Mouse (Mus musculus) layer of hippocampus, adult 9-11 months (tissue): Measurements from ENCODE around the gene Grxcr1.

Experiments used
- DNase-seq: peaks from one replicate; pipeline ENCODE4 v3.0.0; 2022

Gene Grxcr1

GRCm38 (mm10) chr5:68031744-68032143 is at the start of gene Grxcr1:
Grxcr1 (plus strand) TSS chr5:68031835.
- no peak for DNase-seq

- DNase-seq = no peak
Observed at GRCm38 (mm10) chr5:67981946-67982526, 49.6 kb upstream of the Grxcr1 start.

- no peak for DNase-seq
Observed at GRCm38 (mm10) chr5:67990426-67990825, 41.2 kb upstream of the Grxcr1 start.

- DNase-seq = peak; percentile 51
Observed at GRCm38 (mm10) chr5:68002611-68003010, 29.0 kb upstream of the Grxcr1 start.

- no peak for DNase-seq
Observed at GRCm38 (mm10) chr5:68003904-68004303, 27.7 kb upstream of the Grxcr1 start.

GRCm38 (mm10) chr5:68004419-68004818 is 27.2 kb upstream of the Grxcr1 start:
- DNase-seq = no peak

- no peak for DNase-seq
Observed at GRCm38 (mm10) chr5:68007074-68007473, 24.6 kb upstream of the Grxcr1 start.

GRCm38 (mm10) chr5:68011569-68011968 is 20.1 kb upstream of the Grxcr1 start:
- no peak for DNase-seq

- DNase-seq = peak; percentile 70
Observed at GRCm38 (mm10) chr5:68012618-68013017, 19.0 kb upstream of the Grxcr1 start.

- DNase-seq = no peak
Observed at GRCm38 (mm10) chr5:68020870-68021269, 10.8 kb upstream of the Grxcr1 start.

- no peak for DNase-seq
Observed at GRCm38 (mm10) chr5:68026658-68027422, 4.8 kb upstream of the Grxcr1 start.

GRCm38 (mm10) chr5:68027474-68027873 is 4.2 kb upstream of the Grxcr1 start:
- DNase-seq = no peak

- no peak for DNase-seq
Observed at GRCm38 (mm10) chr5:68033345-68033744, 1.7 kb downstream of the Grxcr1 start.

- DNase-seq = no peak
Observed at GRCm38 (mm10) chr5:68039077-68039476, 7.4 kb downstream of the Grxcr1 start.

- no peak for DNase-seq
Observed at GRCm38 (mm10) chr5:68043339-68043738, 11.7 kb downstream of the Grxcr1 start.

GRCm38 (mm10) chr5:68048783-68049182 is 17.1 kb downstream of the Grxcr1 start:
- peak; percentile 38 for DNase-seq

- DNase-seq = no peak
Observed at GRCm38 (mm10) chr5:68049536-68049935, 17.9 kb downstream of the Grxcr1 start.

- no peak for DNase-seq
Observed at GRCm38 (mm10) chr5:68051101-68051500, 19.5 kb downstream of the Grxcr1 start.

- no peak for DNase-seq
Observed at GRCm38 (mm10) chr5:68057574-68057973, 25.9 kb downstream of the Grxcr1 start.

- no peak for DNase-seq
Observed at GRCm38 (mm10) chr5:68068694-68069093, 37.1 kb downstream of the Grxcr1 start.

- DNase-seq = no peak
Observed at GRCm38 (mm10) chr5:68070308-68070707, 38.7 kb downstream of the Grxcr1 start.

GRCm38 (mm10) chr5:68071857-68072256 is 40.2 kb downstream of the Grxcr1 start:
- DNase-seq = no peak

GRCm38 (mm10) chr5:68086535-68087098 is 55.0 kb downstream of the Grxcr1 start:
- no peak for DNase-seq

- no peak for DNase-seq
Observed at GRCm38 (mm10) chr5:68087174-68087573, 55.5 kb downstream of the Grxcr1 start.
